Mouse (Mus musculus): ENCODE measurements at regions not wholly inside any gene's neighbourhood (a gene's known extent, or its start where the extent isn't known, plus 50 kb on each side); places are given as distances from the start of the nearest gene placed in this dataset.

DNA sequence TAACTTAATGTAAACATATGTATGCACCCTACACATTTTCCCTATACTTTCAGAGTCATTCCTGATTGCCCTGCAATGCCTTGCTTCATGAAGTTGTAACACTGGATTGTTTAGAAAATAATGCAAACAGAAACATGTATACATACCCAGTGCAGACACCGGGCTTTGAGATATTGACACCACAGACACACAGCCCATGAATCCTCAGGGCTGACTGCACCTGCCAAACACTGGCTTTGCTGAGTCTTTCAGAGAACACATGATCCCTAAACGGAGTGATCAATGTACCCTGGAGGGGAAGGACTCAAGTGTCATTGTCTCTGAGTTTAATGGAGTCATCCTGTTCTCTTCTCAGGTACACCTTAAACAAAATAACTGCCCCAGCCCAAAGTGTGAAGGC, 519.4 kb upstream of the Mki67 start:
- no peak for TF ChIP-seq CTCF (IDR thresholded peaks at IDR 0.05)
- no peak for TF ChIP-seq POLR2A (IDR thresholded peaks at IDR 0.05; ENCODE audit: insufficient read depth, low read depth, low read length)
- no peak for TF ChIP-seq EP300 (IDR thresholded peaks at IDR 0.05; ENCODE audit: insufficient read depth, low read depth, low read length)
